Mouse (Mus musculus): ENCODE results near the gene Nrxn3. TPM values are rescaled to one million over a fixed set of nuclear protein-coding genes. Genes with fewer than 3 reads are reported as not detected.

The Nrxn3 gene
- polyA plus RNA-seq, 1 experiment from 2014 or later = 29.2 TPM

GRCm38 (mm10) chr12:89074551-89075295 is 352.0 kb downstream of the Nrxn3 start:
- DNase-seq (ENCODE audit: low spot score) = no peak
- 70% methylated on average over 10 of the region's 10 CpGs for WGBS
- Histone ChIP-seq H3K27me3 (ENCODE audit: control insufficient read depth, insufficient read depth, low read length) (no peaks in the 10 kb centered on the region), H3K36me3 (ENCODE audit: control insufficient read depth, insufficient read depth, low read length) (no peaks in the 10 kb centered on the region), H3K4me2 (ENCODE audit: low read depth) (no peak overlapping the region), H3K4me1 (ENCODE audit: control insufficient read depth, insufficient read depth, low read length) (no peaks in the 10 kb centered on the region), H3K27ac (ENCODE audit: low read depth, low read length) (no peak overlapping the region), H3K9me3 (ENCODE audit: control insufficient read depth, low read length) (no peaks in the 10 kb centered on the region), H3K4me3 (ENCODE audit: low read depth, low read length) (no peak overlapping the region), H3K9ac (ENCODE audit: low read length) (no peak overlapping the region)
- ATAC-seq (ENCODE audit: insufficient read depth, low FRiP score, low TSS enrichment) = no peak

- Histone ChIP-seq H3K27me3 (ENCODE audit: control insufficient read depth, insufficient read depth, low read length) (no peaks in the 10 kb centered on the region), H3K36me3 (ENCODE audit: control insufficient read depth, insufficient read depth, low read length) (no peaks in the 10 kb centered on the region), H3K9ac (ENCODE audit: low read length) (no peak overlapping the region), H3K27ac (ENCODE audit: low read depth, low read length) (no peak overlapping the region), H3K4me1 (ENCODE audit: control insufficient read depth, insufficient read depth, low read length) (no peaks in the 10 kb centered on the region), H3K4me3 (ENCODE audit: low read depth, low read length) (no peak overlapping the region), H3K4me2 (ENCODE audit: low read depth) (no peak overlapping the region), H3K9me3 (ENCODE audit: control insufficient read depth, low read length) (no peaks in the 10 kb centered on the region)
- DNase-seq (ENCODE audit: low spot score) (no peak), ATAC-seq (ENCODE audit: insufficient read depth, low FRiP score, low TSS enrichment) (no peak)
- WGBS = 91% methylated on average over 8 of the region's 8 CpGs
Measured at GRCm38 (mm10) chr12:89093806-89094479, 371.3 kb downstream of the Nrxn3 start.

GRCm38 (mm10) chr12:89097561-89097960 is 374.9 kb downstream of the Nrxn3 start:
- ATAC-seq (ENCODE audit: insufficient read depth, low FRiP score, low TSS enrichment) (no peak), DNase-seq (ENCODE audit: low spot score) (no peak)
- no peak overlapping the region for H3K27ac ChIP-seq (ENCODE audit: low read depth, low read length)
- H3K27me3 ChIP-seq (ENCODE audit: control insufficient read depth, insufficient read depth, low read length) = no peaks in the 10 kb centered on the region
- no peaks in the 10 kb centered on the region for H3K9me3 ChIP-seq (ENCODE audit: control insufficient read depth, low read length)
- H3K4me2 ChIP-seq (ENCODE audit: low read depth) = no peak overlapping the region
- H3K4me1 ChIP-seq (ENCODE audit: control insufficient read depth, insufficient read depth, low read length) = no peaks in the 10 kb centered on the region
- H3K36me3 ChIP-seq (ENCODE audit: control insufficient read depth, insufficient read depth, low read length) = no peaks in the 10 kb centered on the region
- no peak overlapping the region for H3K9ac ChIP-seq (ENCODE audit: low read length)
- no peak overlapping the region for H3K4me3 ChIP-seq (ENCODE audit: low read depth, low read length)
- 91% methylated on average over 2 of the region's 2 CpGs for WGBS

GRCm38 (mm10) chr12:89106029-89106733 is 383.5 kb downstream of the Nrxn3 start:
- 16% methylated on average over 9 of the region's 9 CpGs for WGBS
- Histone ChIP-seq H3K4me3 (ENCODE audit: low read depth, low read length) (no peak overlapping the region), H3K36me3 (ENCODE audit: control insufficient read depth, insufficient read depth, low read length) (no peaks in the 10 kb centered on the region), H3K9me3 (ENCODE audit: control insufficient read depth, low read length) (no peaks in the 10 kb centered on the region), H3K4me2 (ENCODE audit: low read depth) (no peak overlapping the region), H3K27ac (ENCODE audit: low read depth, low read length) (no peak overlapping the region), H3K27me3 (ENCODE audit: control insufficient read depth, insufficient read depth, low read length) (no peaks in the 10 kb centered on the region), H3K9ac (ENCODE audit: low read length) (no peak overlapping the region), H3K4me1 (ENCODE audit: control insufficient read depth, insufficient read depth, low read length) (no peaks in the 10 kb centered on the region; the same call in 1 of the 2 replicates)
- peak; percentile 87 for DNase-seq (ENCODE audit: low spot score)
- ATAC-seq (ENCODE audit: insufficient read depth, low FRiP score, low TSS enrichment) = peak; percentile 92

DNA sequence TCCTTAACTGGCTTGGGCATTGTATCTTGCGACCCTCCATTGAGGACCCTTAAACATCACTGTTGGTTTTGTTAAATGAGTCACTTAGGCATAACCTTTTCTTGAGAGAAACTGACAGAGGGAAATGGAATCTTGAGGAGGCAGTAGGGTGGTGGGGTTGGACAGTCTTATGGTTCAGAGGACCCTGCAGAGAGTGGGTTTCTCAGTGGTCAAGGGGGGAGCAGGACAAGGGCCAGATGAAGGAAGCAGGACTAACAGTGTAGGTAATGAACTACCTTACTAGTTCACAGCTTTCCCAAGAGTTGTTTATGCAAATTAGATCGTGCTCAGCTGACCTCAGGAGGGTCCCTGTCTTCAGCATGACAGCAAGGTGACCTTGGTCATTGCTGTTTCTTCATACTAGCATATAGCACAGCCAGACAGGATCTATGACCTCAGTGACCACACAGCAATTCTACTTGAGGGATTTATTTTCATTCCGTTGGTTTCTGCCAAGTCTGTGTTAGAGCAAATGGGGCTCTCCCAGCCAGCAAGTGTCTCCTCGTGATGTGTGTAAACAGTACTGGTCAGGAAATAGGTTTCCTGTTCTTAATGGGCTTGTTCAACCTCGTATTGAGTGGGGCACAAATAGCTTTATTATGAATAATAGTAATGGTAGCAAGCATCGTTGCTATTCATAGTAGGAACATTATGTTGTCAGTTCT is 384.4 kb downstream of the Nrxn3 start:
- no peak overlapping the region for H3K4me3 ChIP-seq (ENCODE audit: low read depth, low read length)
- no peak overlapping the region for H3K4me2 ChIP-seq (ENCODE audit: low read depth)
- H3K27me3 ChIP-seq (ENCODE audit: control insufficient read depth, insufficient read depth, low read length) = no peaks in the 10 kb centered on the region
- WGBS = 72% methylated on average over 6 of the region's 6 CpGs
- H3K27ac ChIP-seq (ENCODE audit: low read depth, low read length) = no peak overlapping the region
- ATAC-seq (ENCODE audit: insufficient read depth, low FRiP score, low TSS enrichment) = peak; percentile 24; the same call in 1 of the 2 replicates
- no peak for DNase-seq (ENCODE audit: low spot score)
- H3K9ac ChIP-seq (ENCODE audit: low read length) = no peak overlapping the region
- H3K4me1 ChIP-seq (ENCODE audit: control insufficient read depth, insufficient read depth, low read length) = no peaks in the 10 kb centered on the region; the same call in 1 of the 2 replicates
- H3K36me3 ChIP-seq (ENCODE audit: control insufficient read depth, insufficient read depth, low read length) = no peaks in the 10 kb centered on the region
- H3K9me3 ChIP-seq (ENCODE audit: control insufficient read depth, low read length) = no peaks in the 10 kb centered on the region

DNA sequence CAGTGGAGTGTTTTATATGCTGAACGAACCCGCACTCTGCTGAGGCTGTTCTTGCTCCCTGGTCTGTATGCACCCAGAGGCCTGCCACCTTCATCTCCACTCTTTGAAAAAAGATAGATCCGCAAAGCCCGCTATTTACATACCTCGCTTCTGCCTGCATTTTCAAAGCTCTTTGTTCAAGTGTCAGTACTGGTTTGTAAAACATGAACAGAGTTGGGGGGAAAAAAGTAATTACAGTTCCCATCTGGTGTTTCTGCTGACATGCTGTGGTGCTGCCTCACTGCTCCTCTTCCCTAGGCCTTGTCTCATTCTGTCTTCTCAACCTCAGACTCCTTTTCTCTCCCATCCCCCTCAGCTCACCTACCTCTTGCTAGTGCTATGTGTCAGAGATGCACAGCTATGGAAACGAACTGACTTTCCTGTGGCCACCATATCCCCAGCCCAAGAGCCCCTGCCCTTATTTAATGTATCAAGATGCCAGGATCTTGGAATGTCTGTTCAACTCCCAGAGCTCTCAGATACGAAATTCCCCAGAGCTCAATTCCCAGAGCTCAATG is 387.2 kb downstream of the Nrxn3 start:
- Histone ChIP-seq H3K9me3 (ENCODE audit: control insufficient read depth, low read length) (no peaks in the 10 kb centered on the region), H3K27me3 (ENCODE audit: control insufficient read depth, insufficient read depth, low read length) (no peaks in the 10 kb centered on the region), H3K4me3 (ENCODE audit: low read depth, low read length) (no peak overlapping the region), H3K9ac (ENCODE audit: low read length) (no peak overlapping the region), H3K4me2 (ENCODE audit: low read depth) (no peak overlapping the region), H3K27ac (ENCODE audit: low read depth, low read length) (no peak overlapping the region), H3K36me3 (ENCODE audit: control insufficient read depth, insufficient read depth, low read length) (no peaks in the 10 kb centered on the region), H3K4me1 (ENCODE audit: control insufficient read depth, insufficient read depth, low read length) (no peaks in the 10 kb centered on the region; the same call in 1 of the 2 replicates)
- WGBS = 84% methylated on average over 7 of the region's 7 CpGs
- DNase-seq (ENCODE audit: low spot score) (no peak), ATAC-seq (ENCODE audit: insufficient read depth, low FRiP score, low TSS enrichment) (no peak)

DNA sequence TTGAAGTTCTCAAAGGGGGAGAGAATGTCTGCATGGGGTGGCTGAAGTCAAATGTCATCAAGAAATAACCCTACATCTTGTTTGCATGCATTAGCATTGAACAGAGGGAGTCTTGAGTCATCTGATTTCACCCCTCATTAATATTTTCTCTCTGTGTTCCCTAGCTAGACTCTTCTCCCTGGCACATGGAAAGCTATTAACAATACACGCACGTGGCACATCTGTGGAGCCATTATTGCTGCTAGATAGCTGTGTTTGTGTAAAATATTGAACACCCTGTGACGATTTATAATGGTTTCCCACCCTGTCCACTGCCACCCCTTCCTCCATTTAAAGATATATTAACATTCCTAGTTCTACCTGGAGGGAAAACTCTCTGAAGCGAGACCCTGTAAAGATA is 405.9 kb downstream of the Nrxn3 start:
- DNase-seq (ENCODE audit: low spot score) (no peak), ATAC-seq (ENCODE audit: insufficient read depth, low FRiP score, low TSS enrichment) (no peak)
- Histone ChIP-seq H3K9me3 (ENCODE audit: control insufficient read depth, low read length) (no peaks in the 10 kb centered on the region), H3K36me3 (ENCODE audit: control insufficient read depth, insufficient read depth, low read length) (no peaks in the 10 kb centered on the region), H3K4me3 (ENCODE audit: low read depth, low read length) (no peak overlapping the region), H3K9ac (ENCODE audit: low read length) (no peak overlapping the region), H3K4me2 (ENCODE audit: low read depth) (no peak overlapping the region), H3K27me3 (ENCODE audit: control insufficient read depth, insufficient read depth, low read length) (no peaks in the 10 kb centered on the region), H3K27ac (ENCODE audit: low read depth, low read length) (no peak overlapping the region), H3K4me1 (ENCODE audit: control insufficient read depth, insufficient read depth, low read length) (no peaks in the 10 kb centered on the region)
- 69% methylated on average over 4 of the region's 4 CpGs for WGBS

- H3K27me3 ChIP-seq (ENCODE audit: control insufficient read depth, insufficient read depth, low read length) = no peaks in the 10 kb centered on the region
- H3K4me3 ChIP-seq (ENCODE audit: low read depth, low read length) = no peak overlapping the region
- no peaks in the 10 kb centered on the region for H3K36me3 ChIP-seq (ENCODE audit: control insufficient read depth, insufficient read depth, low read length)
- H3K9ac ChIP-seq (ENCODE audit: low read length) = no peak overlapping the region
- DNase-seq (ENCODE audit: low spot score) (no peak), ATAC-seq (ENCODE audit: insufficient read depth, low FRiP score, low TSS enrichment) (no peak)
- no peaks in the 10 kb centered on the region for H3K4me1 ChIP-seq (ENCODE audit: control insufficient read depth, insufficient read depth, low read length)
- H3K4me2 ChIP-seq (ENCODE audit: low read depth) = no peak overlapping the region
- H3K27ac ChIP-seq (ENCODE audit: low read depth, low read length) = no peak overlapping the region
- no peaks in the 10 kb centered on the region for H3K9me3 ChIP-seq (ENCODE audit: control insufficient read depth, low read length)
- WGBS = 70% methylated on average over 9 of the region's 9 CpGs
Measured at GRCm38 (mm10) chr12:89129139-89129907, 406.6 kb downstream of the Nrxn3 start.
